Comparison of ENCODE assay signal across 19 mouse cellular contexts in the genomic region with DNA sequence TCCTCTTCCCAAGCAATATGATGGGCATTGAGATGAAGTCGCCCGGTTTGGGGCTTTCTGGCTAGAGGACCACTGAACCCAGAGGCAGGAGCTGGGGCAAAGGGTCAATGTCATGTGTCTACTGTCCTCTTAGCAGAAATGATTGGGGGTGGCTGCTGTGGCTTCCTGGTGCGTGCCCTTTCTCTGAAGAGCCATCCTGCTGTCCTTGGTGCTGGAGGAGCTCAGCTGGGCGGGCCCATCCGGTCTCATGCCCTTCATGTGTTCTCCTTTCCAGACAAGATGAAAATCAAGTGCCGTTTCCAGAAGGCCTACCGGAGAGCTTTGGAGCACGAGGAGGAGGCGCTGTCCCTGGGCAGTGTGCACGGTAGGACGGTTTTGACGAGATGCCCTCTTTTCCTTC. TPM values are rescaled to one million over a fixed set of nuclear protein-coding genes. Genes with fewer than 3 reads are reported as not detected.
DNase-seq lines count a peak whose midpoint lies in the region; TF ChIP-seq lines count a peak whose summit lies in the region.
"Had no signal": no experiment of that assay in that cellular context is flagged by ENCODE, and none has a peak within 500 bp of the region (broad histone marks: within the 10 kb centered on the region; RNA-seq: fewer than 3 reads in every experiment).

No protein-coding gene starts in this region.

- no peaks in the 10 kb centered on the region for H3K79me2 ChIP-seq in myocyte (ENCODE audit: control insufficient read depth, insufficient read depth)

- H3K4me3 ChIP-seq in E14TG2a.4 (replicated peaks; ENCODE audit: low read length), result 0 out of 2 replicates have a peak overlapping the region, but pooled peaks have one; percentile 26
- no peak overlapping the region for H3K4me3 ChIP-seq in myocyte
- H3K4me3 ChIP-seq: embryonic facial prominence, embryonic 10.5 days; embryonic facial prominence, embryonic 12.5 days; forebrain, embryonic 13.5 days; forebrain, embryonic 15.5 days had no signal

- peaks cover 61% of the 10 kb centered on the region for H3K36me3 ChIP-seq in E14TG2a.4 (ENCODE audit: insufficient read depth, low read length)
- H3K36me3 ChIP-seq in myocyte (ENCODE audit: control insufficient read depth, insufficient read depth), result peaks cover 5% of the 10 kb centered on the region

- H3K9me3 ChIP-seq in E14TG2a.4 (ENCODE audit: low read length), result no peaks in the 10 kb centered on the region
- H3K9me3 ChIP-seq: embryonic facial prominence, embryonic 10.5 days; embryonic facial prominence, embryonic 12.5 days; forebrain, embryonic 13.5 days; forebrain, embryonic 15.5 days had no signal

- TF ChIP-seq POLR2A in myocyte (IDR thresholded peaks at IDR 0.05; ENCODE audit: insufficient read length, low read depth), result no peak

- no peaks in the 10 kb centered on the region for H3K27me3 ChIP-seq in E14TG2a.4 (ENCODE audit: insufficient read depth, low read length)
- no peaks in the 10 kb centered on the region for H3K27me3 ChIP-seq in myocyte (ENCODE audit: control insufficient read depth, insufficient read depth, insufficient read length)
- H3K27me3 ChIP-seq: embryonic facial prominence, embryonic 12.5 days; forebrain, embryonic 13.5 days; forebrain, embryonic 15.5 days; Patski had no signal

- peaks cover 43% of the 10 kb centered on the region for H3K4me1 ChIP-seq in E14TG2a.4 (replicated peaks; ENCODE audit: low read depth, low read length)

- no peak for TF ChIP-seq CTCF in E14TG2a.4 (conservative IDR thresholded peaks at IDR 0.05; ENCODE audit: low read length)

- DNase-seq in ES-CJ7 (ENCODE audit: low read depth, low spot score) (peak; percentile 29), R1 (ENCODE audit: low read depth, low spot score) (peak; percentile 57)
- no peak for DNase-seq in adrenal gland, adult 8-10 months
- no peak for DNase-seq in frontal cortex, postnatal 36 days (ENCODE audit: low spot score in 2 of 2)
- no peak for DNase-seq in right cerebral cortex, postnatal 14 days
- DNase-seq: adrenal gland, postnatal 10 days; adrenal gland, postnatal 25 days; cerebellum, adult 11-12 months; cerebellum, adult 2 months; cerebellum, adult 9-10 months; cerebellum, postnatal 10 days; cerebellum, postnatal 25 days had no signal

- H3K4me2 ChIP-seq in myocyte (ENCODE audit: low read depth), result no peak overlapping the region
- H3K4me2 ChIP-seq: embryonic facial prominence, embryonic 12.5 days; forebrain, embryonic 13.5 days; forebrain, embryonic 15.5 days had no signal

- no peak overlapping the region for H3ac ChIP-seq in myocyte (ENCODE audit: control insufficient read depth, insufficient read length)

TF ChIP-seq in myocyte, 11 proteins besides CTCF, POLR2A, EP300 and RAD21:
- no peak for TF ChIP-seq MAX (IDR thresholded peaks at IDR 0.05; ENCODE audit: low read depth)
- peak; percentile 45 for TF ChIP-seq REST (IDR thresholded peaks at IDR 0.05; ENCODE audit: insufficient read depth, insufficient read length)
- no peak for TF ChIP-seq SRF (IDR thresholded peaks at IDR 0.05; ENCODE audit: control insufficient read depth, insufficient read length, low read depth)
- TF ChIP-seq CEBPB (IDR thresholded peaks at IDR 0.05; ENCODE audit: insufficient read depth, poor library complexity, severe bottlenecking), result no peak

RNA-seq across cellular contexts. Expression of a gene that starts 4.5 kb away (rescaled TPM):
- 50.2 TPM for polyA plus RNA-seq in myocyte (2012; fragmentation: generic; extraction: Trizol)
- total RNA-seq in adrenal gland, adult 8-10 months (2022), result 10 to 100 TPM; 83.3 to 84.7 (median 83.9) TPM

RNA-seq across cellular contexts. Expression of a gene that starts 9.9 kb away (rescaled TPM):
- polyA plus RNA-seq in myocyte (2012; fragmentation: generic; extraction: Trizol), result 1.7 TPM
- 10 to 100 TPM; 23.4 to 54.0 (median 37.5) TPM for total RNA-seq in adrenal gland, adult 8-10 months (2022)

RNA-seq across cellular contexts. Expression of a gene that starts 10.6 kb away (rescaled TPM):
- polyA plus RNA-seq in myocyte (2012; fragmentation: generic; extraction: Trizol), result 24.8 TPM
- 10 to 100 TPM; 45.1 to 60.9 (median 53.0) TPM for total RNA-seq in adrenal gland, adult 8-10 months (2022)

RNA-seq across cellular contexts. Expression of a gene that starts 31.3 kb away (rescaled TPM):
- 19.2 TPM for polyA plus RNA-seq in myocyte (2012; fragmentation: generic; extraction: Trizol)
- total RNA-seq in adrenal gland, adult 8-10 months (2022), result 1 to 10 TPM; 5.1 to 8.3 (median 6.9) TPM

RNA-seq across cellular contexts. Expression of a gene that starts 42.0 kb away (rescaled TPM):
- 0.20 TPM for polyA plus RNA-seq in myocyte (2012; fragmentation: generic; extraction: Trizol)
- 1 to 10 TPM in 3 of 4 experiments, under 1 TPM in 1; 0.26 to 1.8 (median 1.5) TPM for total RNA-seq in adrenal gland, adult 8-10 months (2022)

Comparison
In these comparisons a context has a peak if more than half of its experiments do, and no peak if none do; other contexts are left out.
1. DNase-seq: peak in ES-CJ7 (single experiment) and R1 (single experiment); none in adrenal gland, adult 8-10 months (single experiment), frontal cortex, postnatal 36 days (0 of 2) and right cerebral cortex, postnatal 14 days (single experiment).